Mouse (Mus musculus) urinary bladder, postnatal 25 days (tissue): ENCODE data around the gene Rmnd1.
"Not testable (repeated sequence)": the region's sequence is repeated elsewhere in the genome, so short reads cannot be mapped to it uniquely, and the experiment has no call there.

Experiments
- DNase-seq: peaks from one replicate; pipeline ENCODE4 v3.0.0; 2022; ENCODE audit warnings: low spot score

Rmnd1 gene

DNA sequence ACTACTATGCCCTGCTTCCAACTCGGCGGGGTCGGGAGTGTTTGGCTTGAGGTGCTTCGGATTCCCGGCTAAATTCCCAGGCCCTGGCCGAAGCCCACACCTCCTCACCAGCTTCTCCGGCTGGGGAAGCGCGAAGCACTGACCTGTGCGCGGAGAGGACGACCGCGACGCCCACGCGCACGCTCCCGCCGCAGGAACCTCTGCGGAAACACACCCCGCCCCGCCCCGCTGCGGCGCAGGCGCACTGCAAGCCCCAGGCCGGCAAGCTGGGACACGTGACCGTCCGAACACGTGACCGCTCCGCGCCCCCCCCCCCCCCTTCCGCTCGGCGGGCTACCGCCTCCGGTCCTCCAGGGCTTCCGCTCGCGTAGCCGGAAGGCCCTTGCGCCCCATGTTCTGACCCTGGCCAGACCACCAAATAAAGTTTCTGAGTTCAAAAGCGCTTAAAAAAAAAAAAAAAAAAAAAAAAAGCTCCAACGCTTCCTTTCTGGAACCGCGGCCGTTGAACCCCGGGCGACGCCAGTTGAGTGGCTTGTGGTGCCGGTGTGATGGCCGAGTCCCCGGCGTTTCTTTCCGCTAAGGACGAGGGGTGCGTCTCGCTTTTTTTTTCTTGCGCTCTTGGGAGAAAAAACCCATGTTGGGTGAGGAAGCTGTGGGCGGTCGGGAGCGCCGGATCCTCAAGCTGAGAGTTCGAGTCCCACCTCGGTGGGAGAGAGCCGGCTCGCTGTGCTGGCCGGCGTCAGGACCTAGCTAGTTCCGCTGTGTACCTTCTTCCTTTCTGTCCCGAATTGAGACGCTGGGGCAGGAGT is at the start of gene Rmnd1, which contains the start of gene Armt1:
Gene Rmnd1 (minus strand): TSS at position 266 of the 809 bp plus-strand sequence.
Gene Armt1 (plus strand): TSS at position 345 of the 809 bp plus-strand sequence.
- peak; percentile 97 for DNase-seq

DNA sequence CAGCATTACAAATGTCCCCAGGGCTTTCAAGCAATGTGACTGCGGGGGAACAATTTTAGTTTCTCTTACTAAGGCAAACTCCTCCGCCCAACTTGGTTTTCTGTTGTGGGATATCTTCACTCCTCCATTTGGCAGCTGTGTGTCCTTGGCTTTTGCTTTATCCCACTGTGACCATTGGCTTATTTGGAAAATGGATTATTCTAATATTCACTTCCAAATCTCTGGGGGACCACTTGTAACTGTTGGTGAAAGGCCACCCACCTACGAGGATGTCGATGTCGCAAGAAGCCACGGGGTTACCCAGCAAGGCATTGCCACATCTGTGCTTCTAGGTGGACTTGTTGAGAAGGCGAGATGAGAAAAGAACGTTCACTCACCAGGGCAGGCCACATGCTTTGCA is 49.5 kb upstream of the Rmnd1 start:
- DNase-seq, result no peak

DNA sequence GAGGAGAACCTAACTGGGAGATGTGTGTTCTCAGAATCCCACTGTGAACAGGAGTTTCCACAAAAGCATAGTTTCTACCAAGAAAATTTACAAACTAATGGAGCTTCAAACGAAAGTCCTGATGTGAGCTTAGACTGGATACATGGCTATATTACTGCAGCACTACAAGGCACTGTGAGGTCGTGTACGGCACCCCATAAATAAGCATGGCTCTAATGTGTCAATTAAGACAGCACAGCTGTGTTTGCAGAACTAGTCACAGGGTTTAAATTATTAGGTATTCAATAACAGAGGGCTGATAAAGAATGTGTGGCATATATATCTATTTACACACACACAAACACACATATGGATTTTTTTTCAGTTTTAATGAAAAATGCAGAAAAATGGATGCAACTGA is 48.7 kb upstream of the Rmnd1 start:
- DNase-seq, result no peak

DNA sequence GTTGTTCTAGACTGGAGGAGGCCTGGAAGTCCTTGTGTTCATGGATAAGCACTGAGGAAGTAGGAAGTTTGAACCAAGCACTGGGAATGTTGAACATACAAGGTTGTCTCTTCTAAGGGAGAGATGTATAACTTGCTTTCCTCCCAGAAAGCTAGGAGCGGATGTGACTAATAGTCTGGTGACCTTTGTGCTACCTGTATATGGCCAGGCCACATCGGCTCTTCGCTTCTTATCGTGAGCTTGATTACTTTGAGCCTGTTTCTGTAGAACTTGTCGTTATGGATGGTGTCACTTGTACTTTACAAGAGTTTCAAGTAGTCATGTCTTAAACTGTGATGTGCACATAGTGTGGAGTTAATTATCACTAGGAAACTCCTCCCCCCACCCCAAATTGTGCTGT is 44.4 kb upstream of the Rmnd1 start:
- no peak for DNase-seq

DNA sequence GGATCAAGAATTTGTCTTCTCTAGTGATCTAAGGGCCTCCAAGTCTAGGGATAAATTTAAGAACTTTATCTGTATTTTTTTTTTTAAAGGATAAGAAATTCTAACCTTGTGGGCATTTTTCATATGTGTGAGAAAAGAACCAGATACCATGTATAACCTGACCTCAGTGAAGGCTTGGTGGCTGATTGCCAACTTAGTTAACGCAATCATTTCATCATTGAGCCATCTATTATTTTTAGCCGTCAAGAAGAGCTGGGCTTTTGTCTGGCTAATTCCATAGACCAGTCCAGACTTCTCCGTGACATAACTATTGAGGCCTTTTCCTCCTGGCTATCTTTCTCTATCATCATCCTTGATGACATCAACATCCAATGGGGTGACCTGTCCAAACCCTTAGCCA is 43.2 kb upstream of the Rmnd1 start:
- DNase-seq, result no peak

DNA sequence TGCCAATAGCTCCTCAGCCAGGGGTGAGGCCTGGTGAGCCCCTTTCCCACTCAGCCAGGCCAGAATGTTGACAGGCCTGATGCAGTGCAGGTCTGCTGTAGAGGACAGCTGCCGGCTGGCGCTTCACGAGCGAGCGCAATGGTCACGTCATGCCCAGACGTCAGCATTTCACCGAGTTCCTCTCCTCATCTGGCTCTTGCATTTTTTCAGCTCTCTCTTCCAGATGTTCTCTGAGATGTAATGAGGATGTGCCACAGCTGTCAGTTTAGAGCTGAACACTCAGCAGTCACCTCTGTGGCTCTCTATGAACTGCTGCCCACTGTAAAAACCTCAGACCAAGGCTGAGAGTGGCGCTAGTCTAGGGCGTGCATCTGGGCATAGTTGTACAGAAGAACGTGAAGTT is 41.4 kb upstream of the Rmnd1 start:
- DNase-seq, result no peak

DNA sequence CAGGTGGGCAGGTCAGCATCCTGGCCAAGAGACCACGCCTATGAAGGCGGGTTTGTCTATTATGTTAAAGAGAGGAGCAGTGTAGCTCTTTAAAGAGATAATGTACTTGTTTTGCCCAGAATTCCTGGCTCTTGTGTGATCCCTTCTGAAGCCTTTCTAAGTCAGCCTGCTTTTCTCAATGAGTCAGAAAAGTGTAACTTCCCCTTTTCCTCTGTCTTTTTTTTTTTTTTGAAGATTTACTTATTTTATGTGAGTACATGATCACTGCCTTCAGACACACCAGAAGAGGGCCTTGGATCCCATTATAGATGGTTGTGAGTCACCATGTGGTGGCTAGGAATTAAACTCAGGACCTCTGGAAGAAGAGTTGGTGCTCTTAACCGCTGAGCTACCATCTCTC is 37.2 kb upstream of the Rmnd1 start:
- DNase-seq, result no peak

DNA sequence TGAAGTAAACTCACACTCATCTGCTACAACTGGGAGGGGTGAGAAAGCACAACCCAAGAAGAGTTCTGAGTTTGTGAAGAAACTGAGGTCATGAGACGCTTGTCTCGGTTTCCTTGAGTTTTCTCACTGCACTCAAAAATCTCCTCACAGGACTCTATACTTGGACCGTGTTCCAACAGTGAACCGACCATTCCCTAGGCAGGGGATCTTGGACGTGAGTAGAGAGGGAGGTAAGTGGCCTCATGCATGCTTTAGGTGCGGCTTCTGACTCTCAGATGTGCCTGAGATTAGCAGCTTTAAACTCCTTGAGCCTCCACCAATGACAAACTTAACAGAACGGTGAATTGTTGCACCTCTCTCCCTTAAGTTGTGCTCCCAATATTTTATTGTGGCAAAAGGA is 33.6 kb upstream of the Rmnd1 start:
- DNase-seq, result no peak

DNA sequence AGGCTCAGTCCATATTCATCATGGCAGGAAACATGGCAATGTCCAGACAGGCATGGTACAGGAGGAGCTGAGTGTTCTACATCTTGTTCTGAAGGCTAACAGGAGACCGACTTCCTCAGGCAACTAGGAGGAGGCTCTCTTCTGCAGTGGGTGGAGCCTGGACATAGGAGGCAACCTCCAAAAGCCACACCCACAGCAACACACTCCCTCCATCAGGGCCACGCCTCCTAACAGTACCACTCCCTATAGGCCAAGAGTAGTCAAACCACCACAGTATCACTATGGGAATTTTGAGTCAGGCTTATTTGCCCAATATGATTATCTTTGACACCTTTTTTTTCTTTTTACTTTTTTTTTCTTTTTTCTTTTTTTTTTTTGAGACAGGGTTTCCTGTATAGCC is 28.0 kb upstream of the Rmnd1 start:
- DNase-seq, result no peak

DNA sequence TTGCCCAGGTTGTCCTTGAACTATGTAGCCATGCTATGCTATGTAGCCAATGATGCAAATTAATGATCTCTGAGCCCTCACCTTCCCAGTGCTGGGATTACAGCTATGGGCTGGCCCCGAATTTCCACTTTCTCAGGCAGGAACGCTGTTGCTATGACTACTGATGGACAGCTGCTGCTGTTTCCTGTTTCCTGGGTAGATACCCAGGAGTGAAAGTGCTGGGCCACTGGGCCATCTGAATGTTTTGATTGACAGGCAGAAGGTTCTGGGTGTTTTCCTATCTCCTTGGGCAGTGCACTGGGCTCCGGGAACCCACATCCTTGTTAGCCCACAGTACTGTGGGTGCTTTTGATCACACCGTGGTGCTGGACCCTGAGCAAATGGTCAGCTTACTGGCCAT is 24.2 kb upstream of the Rmnd1 start:
- no peak for DNase-seq

DNA sequence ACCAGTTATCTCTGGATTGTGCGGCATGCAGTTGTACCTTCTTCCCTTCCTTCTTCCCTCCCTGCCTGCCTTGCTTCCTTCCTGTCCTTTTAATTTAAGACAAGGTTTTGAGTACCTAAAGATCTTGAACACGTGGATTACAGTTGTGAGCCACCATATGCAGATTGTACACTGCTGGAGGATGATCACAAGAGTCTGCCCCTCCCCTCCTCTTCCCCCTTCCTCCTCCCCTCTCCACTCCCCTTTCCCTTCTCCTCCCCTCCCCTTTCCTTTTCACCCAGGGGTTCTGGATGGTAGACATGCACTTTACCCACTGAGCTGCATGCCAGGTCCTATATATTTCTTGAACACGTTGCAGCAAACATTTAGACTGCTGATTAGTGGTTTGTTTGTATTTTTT is 3.2 kb upstream of the Rmnd1 start:
- DNase-seq, result no peak

DNA sequence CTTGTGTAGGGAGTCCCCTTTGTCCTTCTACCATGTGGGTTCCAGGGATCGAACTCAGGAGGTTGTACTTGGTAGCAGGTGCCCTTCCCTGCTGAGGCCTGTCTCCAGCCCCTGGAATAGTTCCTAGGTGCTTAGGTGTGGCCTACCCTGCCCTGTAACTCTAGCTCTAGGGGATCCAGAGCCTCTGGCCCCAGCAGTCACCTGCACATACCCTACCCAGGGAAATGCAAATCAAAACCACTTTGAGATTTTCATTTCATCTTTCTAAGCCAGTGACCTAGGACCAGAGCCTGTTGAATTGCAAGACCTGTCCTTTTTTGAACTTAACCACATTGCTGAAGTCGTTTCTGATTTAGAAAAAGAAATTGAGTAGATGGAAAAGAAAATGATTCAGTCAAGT is 1.7 kb upstream of the Rmnd1 start:
- not testable (repeated sequence) for DNase-seq

DNA sequence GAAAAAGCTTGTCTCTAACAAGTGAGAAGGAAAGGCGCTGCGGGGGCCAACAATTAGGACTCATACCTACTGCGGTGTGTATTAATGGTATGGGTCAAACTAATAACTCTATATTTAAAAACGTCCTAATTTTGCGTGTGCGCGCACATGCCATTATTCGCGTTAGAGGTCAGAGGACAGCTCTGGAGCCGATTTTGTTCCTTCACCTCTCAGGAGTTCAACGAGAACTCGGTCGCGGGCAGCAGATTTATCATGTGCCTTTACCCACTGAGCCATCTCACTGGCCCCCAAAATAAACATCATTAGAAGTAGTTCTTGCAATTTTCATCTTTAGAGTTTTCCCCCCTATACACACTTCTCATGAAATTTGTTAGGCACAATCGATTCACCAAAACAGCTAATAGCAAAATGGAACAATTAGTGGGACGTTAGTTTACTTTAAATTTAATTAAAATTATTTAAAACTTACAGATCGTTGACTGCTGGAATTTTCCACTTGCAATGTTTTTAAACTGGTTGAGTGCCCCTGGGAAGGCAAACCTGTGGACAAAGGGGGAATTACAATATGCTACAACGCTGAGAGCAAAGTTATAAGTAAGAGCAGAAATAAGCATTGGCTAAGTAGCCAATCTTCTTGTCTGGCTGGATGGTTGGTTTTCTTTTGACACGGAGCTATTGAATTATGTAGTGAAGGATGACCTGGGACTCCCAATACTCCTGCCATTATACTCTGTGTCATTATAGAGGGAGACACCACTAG is 988 bp upstream of the Rmnd1 start:
- no peak for DNase-seq

DNA sequence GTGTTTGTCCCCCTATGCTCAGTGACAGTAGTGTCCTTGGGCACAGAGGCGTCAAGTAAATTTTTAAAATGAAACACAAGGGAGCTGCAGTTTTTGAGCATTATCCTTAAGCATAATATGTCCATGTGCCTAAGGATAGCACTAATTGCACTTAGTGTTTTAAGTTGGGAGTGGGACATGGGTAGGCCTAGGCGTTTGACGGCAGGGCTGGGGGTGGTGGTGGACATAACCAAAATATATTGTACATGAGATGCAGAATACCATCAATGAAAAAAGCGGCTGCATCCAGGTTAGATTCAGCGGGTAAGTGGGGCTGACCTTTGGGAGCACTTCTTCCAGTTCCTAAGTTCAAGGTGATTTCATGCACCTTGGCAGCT is 454 bp downstream of the Rmnd1 start:
- no peak for DNase-seq

DNA sequence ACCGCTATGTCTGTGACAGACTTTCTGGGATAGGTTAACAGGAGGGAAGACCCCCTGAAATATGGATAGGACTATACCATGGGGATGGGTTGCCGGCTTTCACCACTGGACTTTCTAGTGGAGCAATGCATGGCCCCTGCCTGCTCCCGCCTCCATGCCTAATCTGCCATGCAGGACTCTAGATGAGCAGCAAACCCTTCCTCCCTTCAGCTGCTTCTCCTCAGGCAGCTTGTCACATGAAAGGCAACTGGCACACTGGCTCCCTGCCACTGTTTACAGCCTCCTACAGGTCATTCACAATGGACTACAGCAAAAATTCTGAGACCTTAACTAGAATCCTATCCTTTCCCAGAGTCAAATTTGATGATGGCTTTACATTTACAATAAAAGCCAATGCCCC is 1.4 kb downstream of the Rmnd1 start:
- DNase-seq, result no peak

DNA sequence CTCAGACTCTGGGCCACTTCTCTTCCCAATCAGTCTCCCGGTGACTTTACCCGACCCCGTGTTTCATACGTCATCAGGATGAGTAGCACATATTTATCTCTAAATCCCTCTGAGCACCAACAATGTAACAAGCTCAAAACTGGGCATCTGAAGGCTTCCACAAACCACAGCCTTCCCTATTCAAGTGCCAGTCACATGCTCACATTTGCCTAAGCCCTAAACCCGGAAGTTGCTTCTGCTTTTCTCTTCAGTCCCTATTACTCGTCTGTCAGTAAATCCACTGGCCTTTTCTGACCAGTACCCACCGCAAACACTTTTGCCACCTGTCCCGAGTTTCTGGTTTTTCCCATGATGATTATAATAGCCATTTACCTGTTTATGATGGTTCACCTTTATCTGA is 1.8 kb downstream of the Rmnd1 start:
- no peak for DNase-seq

DNA sequence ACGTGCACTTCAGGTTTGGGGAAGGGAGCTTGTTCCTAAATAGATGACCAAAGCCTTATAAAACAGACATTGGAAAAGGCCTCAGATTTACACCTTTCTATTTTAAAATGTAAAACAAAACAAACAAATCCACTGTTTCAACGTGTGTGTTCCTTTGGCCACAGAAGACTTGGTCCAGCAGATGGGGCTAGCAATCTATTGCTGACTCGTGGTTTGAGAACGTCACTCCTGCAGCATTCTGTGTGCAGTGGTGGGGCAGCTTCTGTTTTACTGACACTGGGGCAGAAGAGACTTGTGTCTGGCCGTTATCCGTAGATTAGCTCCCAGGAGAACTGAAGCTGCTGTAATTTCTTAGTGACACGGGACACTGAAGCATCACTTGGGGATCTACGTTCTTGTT is 6.9 kb downstream of the Rmnd1 start:
- DNase-seq, result no peak

DNA sequence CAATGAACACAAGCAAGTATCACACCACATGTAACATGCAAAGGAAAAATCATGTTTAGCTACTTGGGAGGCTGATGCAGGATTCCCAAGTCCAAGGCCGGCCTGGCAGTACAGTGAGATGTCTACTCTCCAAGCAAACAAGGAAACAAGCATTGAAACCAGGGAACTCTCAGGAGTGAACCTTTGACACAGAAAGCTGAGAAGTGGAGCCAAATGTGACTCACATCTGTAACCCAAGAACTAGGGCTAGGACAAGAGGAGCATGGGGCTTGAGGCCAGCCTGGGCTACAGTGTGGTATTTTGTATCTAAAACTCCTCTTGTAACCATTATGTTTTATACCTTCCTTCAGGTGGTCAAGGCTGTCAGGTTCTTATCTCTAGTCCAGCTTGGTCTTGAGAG is 25.0 kb downstream of the Rmnd1 start:
- DNase-seq, result no peak

DNA sequence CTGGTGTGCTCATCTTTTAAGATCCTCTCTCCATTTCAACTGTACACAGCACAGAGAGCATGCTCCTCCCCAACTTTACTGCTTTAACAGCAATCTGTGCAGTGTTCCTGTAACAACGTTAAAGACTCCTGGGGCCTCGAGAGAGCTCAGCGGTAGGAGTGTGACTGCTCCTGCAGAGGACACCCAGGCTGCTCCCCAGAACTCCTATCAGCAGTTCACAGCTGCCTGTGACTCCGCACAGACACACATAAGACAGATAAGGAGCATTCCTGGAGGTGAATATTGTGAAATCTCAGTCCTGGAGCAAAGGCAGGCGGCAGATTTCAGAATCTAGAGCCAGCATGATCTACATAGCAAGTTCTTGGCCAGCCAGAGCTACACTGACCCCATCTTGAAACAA is 26.7 kb downstream of the Rmnd1 start:
- no peak for DNase-seq

DNA sequence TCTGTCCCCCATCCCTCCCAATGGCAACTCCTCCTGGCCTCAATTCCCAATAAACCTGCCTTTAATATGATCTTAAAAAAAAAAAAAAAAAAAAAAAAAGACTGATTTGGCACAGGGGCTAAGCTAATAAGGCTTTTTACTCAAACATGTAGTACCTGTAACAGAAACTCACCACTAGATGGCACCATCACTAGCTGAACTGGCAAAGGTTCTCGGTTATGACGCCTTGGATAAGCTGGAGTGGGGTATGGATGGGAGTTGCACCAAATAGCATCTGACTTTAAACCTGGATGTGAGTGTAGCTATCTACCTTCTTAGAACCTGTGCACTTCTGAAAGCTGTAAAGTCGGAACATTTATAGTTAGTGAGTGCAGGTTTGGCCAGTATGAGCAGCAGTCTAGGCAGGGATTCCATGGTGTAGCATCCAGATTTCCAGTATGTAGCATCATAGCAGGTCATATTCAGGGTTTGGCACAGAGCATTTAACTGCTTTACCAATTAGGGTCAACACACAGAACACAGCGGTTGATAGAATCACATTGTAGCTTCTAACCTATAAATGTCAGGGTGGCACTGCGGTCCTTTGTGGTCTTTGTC is 27.2 kb downstream of the Rmnd1 start:
- DNase-seq, result peak; percentile 26

DNA sequence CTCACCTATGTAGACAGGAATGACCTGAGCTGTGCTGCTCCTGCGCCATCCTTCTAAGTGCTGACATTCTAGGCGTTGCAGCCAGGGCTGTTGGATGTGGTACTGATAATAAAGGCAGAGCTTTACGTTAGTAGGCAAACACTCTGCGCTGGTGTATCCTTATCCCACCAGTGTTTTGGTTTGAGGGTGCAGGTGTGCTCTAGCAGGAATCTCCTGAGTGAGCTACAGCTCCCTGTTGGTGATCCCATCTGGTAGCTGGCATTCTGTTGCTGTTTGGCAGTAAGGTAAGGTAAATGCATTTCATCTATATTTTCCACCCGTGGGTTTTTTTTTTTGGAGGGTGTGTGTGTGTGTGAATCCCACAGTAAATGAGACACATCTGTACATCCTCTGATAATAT is 34.1 kb downstream of the Rmnd1 start:
- no peak for DNase-seq

DNA sequence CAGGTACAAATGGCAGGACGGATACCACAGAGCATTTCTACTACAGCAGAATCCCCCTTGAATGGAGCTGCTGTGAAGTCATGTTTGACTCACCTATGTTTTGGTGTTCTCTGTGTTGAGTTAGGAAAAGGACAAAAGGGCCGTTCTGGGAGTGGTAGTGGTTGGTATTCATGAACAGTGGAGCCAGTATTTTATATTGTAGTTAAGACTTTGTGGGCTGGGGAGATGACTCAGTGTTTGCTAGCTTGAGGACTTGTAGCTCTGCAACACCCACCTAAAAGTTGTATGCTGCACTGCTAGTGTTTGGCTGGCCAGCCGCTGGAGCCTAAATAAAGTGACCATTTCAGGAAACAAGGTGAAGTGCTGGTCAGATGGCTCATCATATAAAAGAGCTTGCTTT is 36.9 kb downstream of the Rmnd1 start:
- DNase-seq, result no peak

DNA sequence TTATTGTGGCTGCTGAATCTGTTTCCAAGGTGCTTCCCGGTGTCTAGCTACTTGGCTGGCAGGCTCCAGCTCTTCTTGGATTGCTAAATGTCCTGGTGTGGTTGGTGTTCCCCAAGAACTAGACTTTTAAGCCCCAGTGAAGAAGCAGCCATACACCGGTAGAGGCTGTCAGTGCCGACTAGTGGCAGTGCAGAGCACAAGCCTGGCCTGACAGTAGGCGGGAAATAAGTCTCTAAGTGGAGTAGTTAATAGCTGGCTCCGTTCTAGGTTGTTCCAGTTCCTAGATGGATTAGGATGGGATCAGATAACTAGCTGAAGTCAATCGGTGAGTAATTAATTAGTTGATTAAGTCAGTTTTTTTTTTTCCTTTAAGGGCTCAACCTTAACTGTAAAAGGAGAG is 40.3 kb downstream of the Rmnd1 start:
- DNase-seq, result no peak
